Mouse (Mus musculus) monocyte, adult 5-6 weeks (primary cell): Measurements from ENCODE around the gene Btbd35f10. TPM values are rescaled to one million over a fixed set of nuclear protein-coding genes. Genes with fewer than 3 reads are reported as not detected.
"Not testable (repeated sequence)": the region's sequence is repeated elsewhere in the genome, so short reads cannot be mapped to it uniquely, and the experiment has no call there.

Experiments
- ATAC-seq: fragments of 153-309, 156-312 bp; replicated peaks from 2 replicates; pipeline ENCODE4 v1.8.0; 2017; ENCODE audit warnings: mild to moderate bottlenecking; ENCODE audit not compliant: low TSS enrichment, insufficient number of reproducible peaks, severe bottlenecking, poor library complexity, low FRiP score
- total RNA-seq: library from RNA; stranded (forward); fragments of 200-1000, 200-491, 200-594 nt; gene quantifications from 3 replicates; pipeline ENCODE4 v1.2.3, GENCODE M21; 2017

The Btbd35f10 gene
- total RNA-seq, result not detected in 3 replicates

GRCm38 (mm10) chrX:3752785-3753184 is at the start of gene Btbd35f10:
Gene Btbd35f10, minus strand, starts transcription at chrX:3752885.
- ATAC-seq, result not testable (repeated sequence)

Other genes with a start within 250 kb of the Btbd35f10 start
- not detected in 3 replicates for gene Btbd35f18, start 52.7 kb downstream of the Btbd35f10 start, total RNA-seq
- not detected in 3 replicates for gene Btbd35f16, start 204.1 kb upstream of the Btbd35f10 start, total RNA-seq